Comparison of ENCODE assay signal across 17 mouse cellular contexts in genomic region chr7:82180919-82181318, GRCm38 (mm10).
"Had no signal": no experiment of that assay in that cellular context is flagged by ENCODE, and none has a peak within 500 bp of the region (broad histone marks: within the 10 kb centered on the region; RNA-seq: fewer than 3 reads in every experiment).

No protein-coding gene starts in this region.

- DNase-seq: gastrocnemius, adult 2 months; gastrocnemius, postnatal 10 days; gastrocnemius, postnatal 25 days; heart, adult 18-20 months; heart, postnatal 10 days; heart, postnatal 4 days; kidney, adult 18-20 months; kidney, adult 8-10 months; kidney, postnatal 10 days; kidney, postnatal 25 days; kidney, postnatal 4 days; liver; liver, embryonic 13.5 days had no signal

- ATAC-seq: hindbrain, embryonic 16.5 days; inflammation-experienced regulatory T-cells, adult 6 months; intestine, embryonic 15.5 days; intestine, postnatal 0 days had no signal
